Mouse (Mus musculus): Measurements from ENCODE around the gene Cryba2.

DNA sequence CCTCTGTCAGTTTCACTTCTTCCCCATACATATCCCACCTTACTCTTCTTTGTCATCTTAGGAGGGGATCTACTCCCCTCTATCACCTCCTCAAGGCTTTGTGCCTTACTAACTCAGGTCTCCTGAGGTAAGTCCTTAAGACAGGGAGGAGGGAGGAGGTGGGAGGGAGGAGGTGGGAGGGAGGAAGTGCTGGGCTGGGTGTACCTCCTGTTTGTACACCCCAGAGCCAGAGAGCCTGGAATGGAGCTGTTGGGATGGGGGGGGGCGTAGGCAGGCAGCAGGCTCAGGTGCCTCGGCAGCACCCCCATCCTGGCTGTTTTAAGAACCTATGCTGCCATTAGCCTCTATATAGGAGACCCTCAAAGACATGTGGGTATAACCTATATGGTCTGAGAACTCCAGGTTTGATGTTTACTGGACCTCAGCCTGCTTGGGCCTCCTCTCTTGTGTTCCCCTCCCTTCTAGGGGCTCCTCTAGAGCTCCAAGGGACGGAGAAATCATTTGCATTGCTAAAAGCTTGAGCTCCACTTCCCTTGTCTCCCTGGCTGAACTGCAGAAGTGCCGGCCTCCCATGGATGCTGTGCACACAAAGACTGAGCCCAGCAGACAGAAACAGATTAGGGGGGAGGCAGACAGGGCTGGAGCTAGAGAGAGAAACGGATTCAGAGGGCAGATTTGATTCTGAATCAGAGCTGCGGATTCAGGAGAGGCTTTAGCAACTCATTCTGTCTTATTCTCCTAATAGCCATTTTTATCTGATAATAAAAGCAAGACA is 41.8 kb downstream of the Cryba2 start:
- TF ChIP-seq CTCF (IDR thresholded peaks at IDR 0.05; ENCODE audit: low read depth) (no peak), EP300 (optimal IDR thresholded peaks at IDR 0.05) (no peak)

Measured in stomach, postnatal 0 days (tissue).